Mouse (Mus musculus) forebrain, embryonic 14.5 days (tissue): ENCODE measurements around the gene Ccdc13. TPM values are rescaled to one million over a fixed set of nuclear protein-coding genes. Genes with fewer than 3 reads are reported as not detected.
A peak's percentile ranks its signal among the peaks of the same experiment; 100 is the strongest.

Experiments
- ATAC-seq: fragments of 200-750 bp; cut with Nextera tagmentation; 2 replicates; pipeline ENCODE4 v1.8.0; 2017; ENCODE audit warnings: mild to moderate bottlenecking, moderate library complexity
- DNase-seq: peaks from one replicate; pipeline ENCODE4 v3.0.0-alpha.2; 2015; ENCODE audit warnings: low spot score
- H3K27ac ChIP-seq: fragments of 300-500 bp; sonication (generic); 2 replicates; pipeline ENCODE4 v1.5.1; 2014; ENCODE audit warnings: low read depth, mild to moderate bottlenecking, control low read depth, low read length, moderate library complexity
- H3K27me3 ChIP-seq: fragments of 300-500 bp; sonication (generic); replicated peaks from 2 replicates; pipeline ENCODE4 v1.6.1; 2014; ENCODE audit warnings: low read length, control low read depth, mixed read lengths; ENCODE audit not compliant: control insufficient read depth, insufficient read depth
- H3K36me3 ChIP-seq: fragments of 300-500 bp; sonication (generic); 2 replicates; pipeline ENCODE4 v1.6.1; 2014; ENCODE audit warnings: low read length, control low read depth; ENCODE audit not compliant: control insufficient read depth, insufficient read depth
- H3K4me1 ChIP-seq: fragments of 300-500 bp; sonication (generic); 2 replicates; pipeline ENCODE4 v1.6.1; 2014; ENCODE audit warnings: antibody characterized with exemption, low read length, control low read depth; ENCODE audit not compliant: control insufficient read depth, insufficient read depth
- H3K4me2 ChIP-seq: fragments of 300-500 bp; sonication (generic); 2 replicates; pipeline ENCODE4 v1.6.1; 2014; ENCODE audit warnings: mild to moderate bottlenecking, control low read depth, low read length
- H3K4me3 ChIP-seq: fragments of 300-500 bp; sonication (generic); 2 replicates; pipeline ENCODE4 v1.5.1; 2014; ENCODE audit warnings: low read depth, low read length, control low read depth
- H3K9ac ChIP-seq: fragments of 300-500 bp; sonication (generic); 2 replicates; pipeline ENCODE4 v1.6.1; 2014; ENCODE audit warnings: mild to moderate bottlenecking, low read length, control low read depth, moderate library complexity
- H3K9me3 ChIP-seq: fragments of 300-500 bp; sonication (generic); replicated peaks from 2 replicates; pipeline ENCODE4 v1.6.1; 2016; ENCODE audit warnings: low read length, control low read depth, mixed read lengths; ENCODE audit not compliant: control insufficient read depth
- WGBS: fragments of 180-500 bp; shearing (Covaris S2); extraction: QIAGEN DNeasy Blood & Tissue Kit; methylation state at CpG from one replicate; pipeline ENCODE4 v1.1.7; 2014; 5-methylcytosine and 5-hydroxymethylcytosine counted together
- polyA plus RNA-seq: library from polyadenylated mRNA; unstranded; fragments of >200 nt; fragmentation: Nextera tagmentation; extraction: Ambion mirVana; gene quantifications from 2 replicates; pipeline ENCODE4 v1.2.1, GENCODE M21; 2014

The Ccdc13 gene
- polyA plus RNA-seq, 1 experiment from 2014 or later: 3.0 TPM

DNA sequence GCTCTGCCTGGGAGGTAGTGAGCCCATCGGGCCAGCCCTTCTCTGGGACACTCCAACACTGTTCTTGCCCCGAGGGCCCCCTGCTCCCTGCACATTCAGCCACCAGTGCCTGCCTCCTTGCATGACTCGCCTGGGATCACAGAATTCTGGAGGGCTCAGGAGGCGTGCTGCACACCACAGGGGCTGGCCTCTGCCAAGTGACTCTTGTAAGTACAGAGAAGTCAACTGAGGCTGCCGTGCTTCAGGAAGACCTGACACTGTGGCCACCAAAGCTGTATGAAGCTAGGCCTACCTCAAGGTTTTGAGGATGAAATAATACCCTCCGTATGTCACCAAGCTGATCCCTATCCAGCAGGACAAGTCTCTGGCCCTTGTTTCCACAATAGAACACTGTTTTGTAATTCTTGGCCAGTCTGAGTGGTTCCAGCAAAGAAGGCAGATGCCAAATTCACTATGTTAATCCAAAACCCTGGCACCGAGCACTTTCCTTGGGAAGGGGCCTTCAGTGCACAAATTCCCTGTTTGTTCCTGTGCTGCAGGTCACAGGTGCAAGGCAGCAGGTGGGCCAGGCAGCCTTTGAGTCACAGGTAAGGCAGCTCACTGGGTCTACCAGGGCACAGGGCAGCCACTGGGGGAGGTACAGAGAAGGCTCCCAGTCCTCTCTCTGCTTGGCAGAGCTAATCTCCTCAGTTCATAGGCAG lies 19.3 kb downstream of the Ccdc13 start:
- Histone ChIP-seq H3K27me3 (no peaks in the 10 kb centered on the region), H3K4me3 (no peak overlapping the region), H3K4me2 (no peak overlapping the region), H3K27ac (0 out of 2 replicates have a peak overlapping the region, but pooled peaks have one; percentile 1), H3K36me3 (no peaks in the 10 kb centered on the region), H3K9ac (no peak overlapping the region), H3K4me1 (peaks cover 10% of the 10 kb centered on the region; the same call in 1 of the 2 replicates), H3K9me3 (no peaks in the 10 kb centered on the region)
- ATAC-seq (no peak), DNase-seq (peak; percentile 40)
- WGBS: 56% methylated on average over 7 of the region's 7 CpGs

DNA sequence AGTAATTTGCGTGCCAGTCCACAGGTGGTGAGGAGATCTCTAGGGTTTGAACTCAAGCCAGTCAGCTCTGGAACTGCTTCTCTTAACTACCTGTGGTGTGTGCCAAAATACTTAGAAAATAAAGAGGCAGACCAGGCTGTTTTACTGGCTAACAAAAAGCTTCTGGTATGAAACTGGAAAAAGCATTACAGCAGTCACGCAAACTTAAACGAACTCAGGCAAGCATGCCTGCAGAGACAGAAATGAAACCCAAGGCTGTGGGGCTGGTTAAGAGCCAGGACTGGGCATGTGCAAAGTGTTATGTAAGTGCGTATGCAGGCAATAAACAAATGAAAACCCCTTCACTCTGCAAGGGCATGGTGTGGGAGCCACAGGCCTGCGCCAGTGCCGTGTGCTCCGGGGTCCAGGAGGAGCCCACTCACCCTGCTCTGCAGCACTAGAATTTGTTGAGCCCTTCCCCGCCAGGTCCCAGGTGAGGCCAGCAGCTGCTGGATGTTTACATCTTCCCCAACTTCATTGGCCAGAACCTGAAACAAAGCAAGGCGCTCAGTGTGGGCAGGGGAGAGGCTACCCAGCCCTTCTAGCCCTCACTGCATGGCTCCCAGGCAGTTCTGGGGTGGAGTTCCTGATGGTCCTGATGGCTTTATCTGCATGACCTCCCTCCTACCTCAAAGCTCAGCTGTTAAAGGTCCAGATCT lies 20.0 kb downstream of the Ccdc13 start:
- Histone ChIP-seq H3K36me3 (no peaks in the 10 kb centered on the region), H3K27ac (0 out of 2 replicates have a peak overlapping the region, but pooled peaks have one; percentile 1), H3K9me3 (no peaks in the 10 kb centered on the region), H3K4me3 (no peak overlapping the region), H3K4me2 (no peak overlapping the region), H3K9ac (no peak overlapping the region), H3K27me3 (no peaks in the 10 kb centered on the region), H3K4me1 (peaks cover 10% of the 10 kb centered on the region; the same call in 1 of the 2 replicates)
- ATAC-seq (no peak), DNase-seq (no peak)
- WGBS: 76% methylated on average over 9 of the region's 9 CpGs

DNA sequence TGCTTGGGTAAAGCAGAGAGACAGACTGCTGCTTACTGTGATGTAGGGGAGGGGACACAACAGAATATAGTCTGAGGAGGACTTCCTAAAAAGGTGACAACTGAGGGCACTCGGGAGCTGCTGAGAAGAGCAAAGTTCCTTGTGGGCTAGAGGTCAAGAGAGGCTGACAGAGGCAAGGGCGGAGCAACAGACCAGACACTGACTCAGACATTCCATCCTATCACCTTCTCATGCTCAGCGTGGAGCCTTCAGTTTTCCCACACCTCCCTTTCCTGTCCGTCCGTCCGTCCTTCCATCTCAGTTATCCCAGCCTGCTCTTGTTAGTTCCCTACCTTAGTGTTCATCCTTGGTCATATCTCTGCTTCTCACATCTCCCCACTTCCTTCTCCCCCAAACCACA lies 24.1 kb downstream of the Ccdc13 start:
- no peak overlapping the region for H3K9ac ChIP-seq
- H3K27me3 ChIP-seq: no peaks in the 10 kb centered on the region
- H3K9me3 ChIP-seq: no peaks in the 10 kb centered on the region
- H3K36me3 ChIP-seq: no peaks in the 10 kb centered on the region
- H3K4me3 ChIP-seq: no peak overlapping the region
- no peak overlapping the region for H3K27ac ChIP-seq
- 83% methylated on average over 6 of the region's 6 CpGs for WGBS
- no peak for ATAC-seq
- DNase-seq: no peak
- H3K4me1 ChIP-seq: peaks cover 7% of the 10 kb centered on the region
- no peak overlapping the region for H3K4me2 ChIP-seq

DNA sequence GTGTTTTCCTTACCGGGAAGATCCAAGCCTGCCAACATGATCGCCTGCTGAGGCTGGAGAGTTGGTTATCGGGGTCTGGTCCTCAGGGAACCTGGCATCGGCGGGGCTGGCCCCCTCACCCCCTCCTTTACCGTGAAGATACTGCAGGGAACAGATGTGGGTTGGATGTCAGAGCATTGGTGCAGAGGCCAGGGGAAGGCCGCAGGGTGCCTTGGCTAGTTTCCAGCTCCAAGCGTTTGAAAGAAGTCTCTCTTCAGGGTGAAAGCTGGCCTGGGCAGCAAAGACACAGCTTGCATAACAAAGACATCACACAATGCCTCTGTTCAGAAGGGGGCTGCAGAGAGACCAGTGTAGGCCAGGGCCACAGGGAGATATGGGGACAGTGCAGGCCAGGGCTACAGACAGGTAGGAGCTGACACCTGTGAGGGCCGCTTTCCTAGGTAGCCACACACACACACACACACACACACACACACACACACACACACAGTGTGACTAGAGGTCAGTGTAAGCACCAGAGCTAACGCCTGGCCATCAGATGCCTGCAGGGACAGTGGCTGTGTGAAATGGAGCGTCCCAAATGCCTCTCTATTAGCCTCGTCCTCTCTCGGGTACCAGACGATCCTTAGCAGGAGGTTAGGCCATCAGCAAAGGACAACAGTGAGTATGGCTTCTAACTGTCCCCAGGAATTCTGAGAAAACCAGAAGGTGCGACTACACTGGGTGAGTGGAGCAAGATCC lies 29.0 kb downstream of the Ccdc13 start:
- Histone ChIP-seq H3K27me3 (no peaks in the 10 kb centered on the region), H3K36me3 (no peaks in the 10 kb centered on the region), H3K27ac (peak overlapping the region; percentile 56; the same call in 1 of the 2 replicates), H3K4me2 (0 out of 2 replicates have a peak overlapping the region, but pooled peaks have one; percentile 5), H3K9ac (peak overlapping the region; percentile 38), H3K4me1 (peaks cover 17% of the 10 kb centered on the region), H3K9me3 (no peaks in the 10 kb centered on the region), H3K4me3 (no peak overlapping the region)
- peak; percentile 71 for ATAC-seq
- DNase-seq: peak; percentile 74
- WGBS: 11% methylated on average over 15 of the region's 15 CpGs

DNA sequence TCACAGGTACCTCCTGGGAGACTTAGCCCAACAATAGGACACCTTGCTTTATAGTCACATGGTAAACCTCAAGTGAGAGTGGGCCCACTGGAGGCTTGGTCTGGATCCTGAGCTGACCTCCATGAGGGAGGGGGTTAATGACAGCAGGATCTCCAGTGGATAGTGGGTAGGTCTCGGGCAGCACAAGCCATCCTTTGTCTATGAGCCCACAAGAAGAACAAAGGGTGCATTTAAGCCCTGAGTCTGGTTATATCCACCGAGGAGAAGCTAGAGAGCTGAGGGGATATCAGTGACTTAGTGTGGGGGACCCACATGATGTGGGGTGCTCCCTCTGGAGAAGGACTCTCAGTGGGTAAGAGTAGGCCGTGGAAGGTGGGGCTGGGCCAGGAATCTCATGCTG lies 30.8 kb downstream of the Ccdc13 start:
- no peak overlapping the region for H3K4me3 ChIP-seq

DNA sequence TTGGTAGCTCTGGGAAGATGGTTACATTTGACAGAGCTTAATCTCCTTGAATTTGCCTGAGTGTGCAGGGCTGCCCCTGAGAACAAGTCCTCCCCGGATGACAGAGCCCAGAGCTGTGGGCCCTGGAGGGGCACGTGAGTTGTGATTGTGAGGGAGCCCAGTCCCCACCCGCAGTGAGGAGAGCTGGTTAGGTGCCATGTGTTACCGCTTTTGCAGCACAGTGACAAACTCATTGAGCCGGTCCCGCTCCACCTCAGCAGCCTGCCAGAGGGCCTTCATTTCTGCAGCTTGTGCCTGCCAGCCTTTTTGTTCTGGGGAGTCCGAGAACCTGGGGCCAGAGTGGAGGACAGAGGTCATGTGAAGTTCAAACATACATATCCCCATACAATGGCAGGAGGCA lies 31.3 kb downstream of the Ccdc13 start:
- H3K9me3 ChIP-seq: no peaks in the 10 kb centered on the region
- no peak overlapping the region for H3K4me2 ChIP-seq
- no peak overlapping the region for H3K9ac ChIP-seq
- 53% methylated on average over 7 of the region's 7 CpGs for WGBS
- H3K4me1 ChIP-seq: peaks cover 17% of the 10 kb centered on the region
- no peak for DNase-seq
- no peaks in the 10 kb centered on the region for H3K36me3 ChIP-seq
- no peak overlapping the region for H3K4me3 ChIP-seq
- no peak for ATAC-seq
- H3K27me3 ChIP-seq: no peaks in the 10 kb centered on the region
- no peak overlapping the region for H3K27ac ChIP-seq

More for the DNA sequence above, 30.8 kb downstream of the Ccdc13 start:
- Histone ChIP-seq H3K27ac (no peak overlapping the region), H3K4me2 (no peak overlapping the region), H3K4me1 (peaks cover 17% of the 10 kb centered on the region), H3K9ac (no peak overlapping the region), H3K36me3 (no peaks in the 10 kb centered on the region), H3K27me3 (no peaks in the 10 kb centered on the region), H3K9me3 (no peaks in the 10 kb centered on the region)
- WGBS: 37% methylated on average over 3 of the region's 3 CpGs
- no peak for ATAC-seq
- no peak for DNase-seq

GRCm38 (mm10) chr9:121807546-121807945 lies 31.7 kb downstream of the Ccdc13 start:
- no peak overlapping the region for H3K27ac ChIP-seq
- 55% methylated on average over 1 of the region's 1 CpGs for WGBS

GRCm38 (mm10) chr9:121802747-121803146 lies 36.5 kb downstream of the Ccdc13 start:
- Histone ChIP-seq H3K4me2 (no peak overlapping the region), H3K27ac (no peak overlapping the region), H3K9ac (no peak overlapping the region), H3K4me3 (no peak overlapping the region), H3K27me3 (no peaks in the 10 kb centered on the region), H3K36me3 (no peaks in the 10 kb centered on the region), H3K9me3 (no peaks in the 10 kb centered on the region), H3K4me1 (peaks cover 5% of the 10 kb centered on the region)
- no peak for DNase-seq
- whole genome bisulfite sequencing: 83% methylated on average over 7 of the region's 7 CpGs
- ATAC-seq: no peak

More at GRCm38 (mm10) chr9:121807546-121807945, 31.7 kb downstream of the Ccdc13 start:
- DNase-seq: no peak
- Histone ChIP-seq H3K9ac (no peak overlapping the region), H3K36me3 (no peaks in the 10 kb centered on the region), H3K27me3 (no peaks in the 10 kb centered on the region), H3K4me2 (no peak overlapping the region), H3K4me3 (no peak overlapping the region), H3K4me1 (peaks cover 17% of the 10 kb centered on the region), H3K9me3 (no peaks in the 10 kb centered on the region)
- no peak for ATAC-seq
